Mouse (Mus musculus): ENCODE data around the gene Sorcs1.

DNA sequence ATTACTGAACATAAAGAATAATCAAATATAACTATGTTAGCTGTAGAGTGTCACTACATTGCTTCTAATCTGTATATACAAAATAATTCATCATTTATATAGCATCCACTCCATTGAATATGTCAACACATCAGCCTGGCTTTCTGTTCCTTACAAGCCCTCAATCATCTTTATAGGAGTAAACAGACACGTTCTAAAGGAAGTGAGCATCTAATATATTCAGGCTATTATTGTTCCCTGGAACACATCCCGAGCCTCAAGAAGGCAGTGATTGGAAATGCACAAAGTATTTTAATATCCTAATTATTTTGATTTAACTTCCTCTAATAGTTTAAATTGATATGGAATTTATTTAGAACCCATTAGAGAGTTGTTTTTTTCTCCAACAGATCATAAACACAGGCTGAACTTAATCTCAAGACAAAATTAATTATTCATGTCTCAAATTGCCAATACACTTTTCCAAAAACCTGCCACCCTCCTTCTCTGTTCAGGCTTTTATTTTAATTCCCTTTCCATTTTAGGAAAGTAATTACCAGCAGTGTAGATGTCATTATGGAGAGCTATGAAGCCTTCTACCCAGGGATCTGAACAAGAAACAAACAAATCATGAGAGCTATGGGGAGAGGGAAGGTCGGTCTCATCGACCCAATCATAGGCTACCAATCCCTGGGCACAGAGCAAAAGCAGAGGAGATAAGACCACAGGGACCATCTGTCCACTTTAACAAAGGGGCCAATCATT is 572.4 kb downstream of the Sorcs1 start:
- TF ChIP-seq EP300 (IDR thresholded peaks at IDR 0.05; ENCODE audit: low read depth) (no peak), CTCF (IDR thresholded peaks at IDR 0.05; ENCODE audit: low read depth) (no peak)

Data from liver, postnatal 0 days (tissue).